Mouse (Mus musculus): Measurements from ENCODE around the gene Ptpre.
"Not testable (repeated sequence)": the region's sequence is repeated elsewhere in the genome, so short reads cannot be mapped to it uniquely, and the experiment has no call there.

DNA sequence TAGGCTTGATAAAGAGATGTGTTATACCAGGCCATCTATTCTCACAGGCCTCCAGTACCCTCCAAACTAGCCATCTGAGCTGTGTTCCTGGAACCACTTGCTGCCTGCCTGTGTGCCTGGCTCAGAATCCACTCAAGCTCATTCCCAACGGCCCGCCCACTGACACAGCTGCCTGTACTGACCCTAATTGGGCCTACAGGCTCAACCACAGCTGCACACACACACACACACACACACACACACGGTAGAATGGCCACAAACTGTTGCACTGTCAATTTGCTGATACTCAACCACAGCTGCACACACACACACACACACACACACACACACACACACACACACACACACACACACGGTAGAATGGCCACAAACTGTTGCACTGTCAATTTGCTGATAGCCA, 146.8 kb downstream of the Ptpre start:
- not testable (repeated sequence) for TF ChIP-seq USF1 (IDR thresholded peaks at IDR 0.05; ENCODE audit: low read depth); E2F4 (IDR thresholded peaks at IDR 0.05; ENCODE audit: insufficient read depth); REST (IDR thresholded peaks at IDR 0.05; ENCODE audit: insufficient read depth, insufficient read length); SRF (IDR thresholded peaks at IDR 0.05; ENCODE audit: control insufficient read depth, insufficient read length, low read depth)
- TF ChIP-seq POLR2A (IDR thresholded peaks at IDR 0.05; ENCODE audit: insufficient read length, low read depth) (peak; percentile 15), MYOD1 (IDR thresholded peaks at IDR 0.05; ENCODE audit: control insufficient read depth in 1 of 3, insufficient read length in 2 of 3, low read depth in 2 of 3) (peak in 2 of 3 experiments; percentile 61 to 76)

All from myocyte (in vitro differentiated cells).